Mouse (Mus musculus) testis, adult 2 months (tissue): ENCODE results near the gene Wdtc1.

Experiments
- CTCF ChIP-seq: fragments of 200-500 bp; IDR thresholded peaks from 2 replicates; pipeline ENCODE4 v1.5.1; 2012; ENCODE audit warnings: low read depth, mild to moderate bottlenecking, inconsistent platforms, low read length, moderate library complexity; ENCODE audit not compliant: control insufficient read depth, insufficient read depth, insufficient replicate concordance
- POLR2A ChIP-seq: fragments of 200-500 bp; IDR thresholded peaks from 2 replicates; pipeline ENCODE4 v1.6.1; 2012; ENCODE audit warnings: low read depth, mild to moderate bottlenecking, inconsistent platforms, low read length, moderate library complexity; ENCODE audit not compliant: control insufficient read depth

- TF ChIP-seq CTCF (no peak), POLR2A (no peak)
Observed at GRCm38 (mm10) chr4:133298516-133299365, 54.5 kb downstream of the Wdtc1 start.
